Mouse (Mus musculus) heart, postnatal 0 days (tissue): ENCODE results near the gene Hist2h3b.

Experiments used
- CTCF ChIP-seq: IDR thresholded peaks from 2 replicates; pipeline ENCODE4 v1.5.1; 2016; ENCODE audit warnings: antibody characterized with exemption, control low read depth, low read depth
- EP300 ChIP-seq: IDR thresholded peaks from 2 replicates; pipeline ENCODE4 v1.6.1; 2016; ENCODE audit warnings: antibody characterized with exemption, low read depth

DNA sequence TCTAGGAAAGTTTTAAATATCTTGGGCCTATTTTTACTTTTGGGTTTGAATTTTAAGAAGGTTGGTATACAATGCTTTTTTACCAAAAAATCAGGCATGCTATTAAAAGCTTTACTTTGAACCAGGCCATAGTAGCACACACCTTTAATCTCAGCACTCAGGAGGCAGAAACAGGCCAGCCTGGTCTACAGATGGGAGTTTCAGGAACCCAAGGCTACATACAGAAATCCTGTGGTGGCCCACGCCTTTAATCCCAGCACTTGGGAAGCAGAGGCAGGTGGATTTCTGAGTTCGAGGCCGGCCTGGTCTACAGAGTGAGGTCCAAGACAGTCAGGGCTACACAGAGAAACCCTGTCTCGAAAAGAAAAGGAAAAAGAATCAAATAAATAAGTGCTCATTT, 913 bp upstream of the Hist2h3b start:
- TF ChIP-seq CTCF (no peak), EP300 (no peak)
